Mouse (Mus musculus): ENCODE data around the gene Entpd1.
"Not testable (repeated sequence)": the region's sequence is repeated elsewhere in the genome, so short reads cannot be mapped to it uniquely, and the experiment has no call there.

DNA sequence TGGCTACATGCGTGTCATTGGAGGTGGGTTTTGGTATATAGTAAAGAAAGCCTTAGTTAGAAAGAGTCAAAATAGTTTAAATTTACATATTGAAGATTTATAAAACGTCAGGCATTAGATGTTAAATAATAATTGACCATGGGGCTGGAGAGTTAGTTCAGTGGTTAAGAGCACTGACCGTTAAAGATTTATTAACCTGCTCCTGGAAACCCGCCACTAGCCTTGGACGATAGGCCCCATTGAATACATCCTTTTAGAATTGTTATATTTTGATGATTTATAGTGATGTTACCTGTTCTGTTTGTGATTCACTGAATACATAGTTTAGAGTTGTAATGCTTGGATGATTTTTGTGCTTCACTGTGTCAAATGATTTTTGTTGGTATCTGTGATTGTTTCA lies 11.3 kb upstream of the Entpd1 start:
- TF ChIP-seq CTCF (IDR thresholded peaks at IDR 0.05; ENCODE audit: low read depth); EP300 (optimal IDR thresholded peaks at IDR 0.05): not testable (repeated sequence)

Measured in stomach, postnatal 0 days (tissue).